Mouse (Mus musculus) kidney, embryonic 15.5 days (tissue): ENCODE measurements around the gene Clp1. TPM values are rescaled to one million over a fixed set of nuclear protein-coding genes. Genes with fewer than 3 reads are reported as not detected.
"Not testable (repeated sequence)": the region's sequence is repeated elsewhere in the genome, so short reads cannot be mapped to it uniquely, and the experiment has no call there.

Source experiments
- ATAC-seq: fragments of 200-750 bp; cut with Nextera tagmentation; replicated peaks from 2 replicates; pipeline ENCODE4 v1.8.0; 2017; ENCODE audit warnings: moderate TSS enrichment; ENCODE audit not compliant: low FRiP score
- H3K27ac ChIP-seq: fragments of 300-500 bp; sonication (generic); 2 replicates; pipeline ENCODE4 v1.5.1; 2015; ENCODE audit warnings: mild to moderate bottlenecking, inconsistent platforms
- H3K27me3 ChIP-seq: fragments of 300-500 bp; sonication (generic); 2 replicates; pipeline ENCODE4 v1.6.1; 2015; ENCODE audit warnings: inconsistent platforms
- H3K36me3 ChIP-seq: fragments of 300-500 bp; sonication (generic); 2 replicates; pipeline ENCODE4 v1.6.1; 2015; ENCODE audit warnings: inconsistent platforms
- H3K4me1 ChIP-seq: fragments of 300-500 bp; sonication (generic); 2 replicates; pipeline ENCODE4 v1.6.1; 2015; ENCODE audit warnings: inconsistent platforms
- H3K4me2 ChIP-seq: fragments of 300-500 bp; sonication (generic); 2 replicates; pipeline ENCODE4 v1.6.1; 2015; ENCODE audit warnings: moderate library complexity, mild to moderate bottlenecking, inconsistent platforms
- H3K4me3 ChIP-seq: fragments of 300-500 bp; sonication (generic); replicated peaks from 2 replicates; pipeline ENCODE4 v1.5.1; 2015; ENCODE audit warnings: mild to moderate bottlenecking, inconsistent platforms
- H3K9ac ChIP-seq: fragments of 300-500 bp; sonication (generic); 2 replicates; pipeline ENCODE4 v1.6.1; 2015; ENCODE audit warnings: mild to moderate bottlenecking, inconsistent platforms
- H3K9me3 ChIP-seq: fragments of 300-500 bp; sonication (generic); replicated peaks from 2 replicates; pipeline ENCODE4 v1.6.1; 2016; ENCODE audit warnings: inconsistent platforms
- WGBS: fragments of 180-500 bp; shearing (Covaris S2); methylation state at CpG from one replicate; pipeline ENCODE4 v1.1.7; 2015; ENCODE audit warnings: mixed read lengths; 5-methylcytosine and 5-hydroxymethylcytosine counted together
- polyA plus RNA-seq: library from polyadenylated mRNA; unstranded; fragments of >200 nt; fragmentation: Nextera tagmentation; extraction: Ambion mirVana; gene quantifications from 2 replicates; pipeline ENCODE4 v1.2.1, GENCODE M21; 2015

Gene Clp1
- polyA plus RNA-seq, 1 experiment from 2014 or later = 31.6 TPM

GRCm38 (mm10) chr2:84736312-84737161 is 9.4 kb upstream of the Clp1 start:
- Histone ChIP-seq H3K4me2 (peak overlapping the region; percentile 72), H3K9me3 (no peaks in the 10 kb centered on the region), H3K36me3 (peaks cover 17% of the 10 kb centered on the region), H3K4me1 (peaks cover 85% of the 10 kb centered on the region), H3K4me3 (peak overlapping the region; percentile 19; the same call in 1 of the 2 replicates), H3K9ac (peak overlapping the region; percentile 7; the same call in 1 of the 2 replicates), H3K27me3 (no peaks in the 10 kb centered on the region), H3K27ac (peak overlapping the region; percentile 87)
- ATAC-seq = 0 out of 2 replicates have a peak, but pooled peaks have one; percentile 1
- 3% methylated on average over 27 of the region's 27 CpGs for WGBS

GRCm38 (mm10) chr2:84735346-84735920 is 8.3 kb upstream of the Clp1 start:
- Histone ChIP-seq H3K9me3 (no peaks in the 10 kb centered on the region), H3K4me3 (peak overlapping the region; percentile 47), H3K36me3 (peaks cover 9% of the 10 kb centered on the region; the same call in 1 of the 2 replicates), H3K4me2 (peak overlapping the region; percentile 72), H3K27me3 (no peaks in the 10 kb centered on the region), H3K9ac (0 out of 2 replicates have a peak overlapping the region, but pooled peaks have one; percentile 50), H3K27ac (peak overlapping the region; percentile 87), H3K4me1 (peaks cover 74% of the 10 kb centered on the region)
- WGBS = 10% methylated on average over 7 of the region's 7 CpGs
- ATAC-seq = no peak; the same call in 1 of the 2 replicates

GRCm38 (mm10) chr2:84734919-84735318 is 7.8 kb upstream of the Clp1 start:
- Histone ChIP-seq H3K27me3 (no peaks in the 10 kb centered on the region), H3K27ac (0 out of 2 replicates have a peak overlapping the region, but pooled peaks have one; percentile 25), H3K36me3 (peaks cover 4% of the 10 kb centered on the region; the same call in 1 of the 2 replicates), H3K4me2 (peak overlapping the region; percentile 72), H3K4me3 (peak overlapping the region; percentile 47), H3K4me1 (peaks cover 68% of the 10 kb centered on the region), H3K9me3 (no peaks in the 10 kb centered on the region), H3K9ac (peak overlapping the region; percentile 50; the same call in 1 of the 2 replicates)
- ATAC-seq = no peak
- 3% methylated on average over 2 of the region's 2 CpGs for WGBS

GRCm38 (mm10) chr2:84734351-84734864 is 7.3 kb upstream of the Clp1 start:
- ATAC-seq = no peak; the same call in 1 of the 2 replicates
- Histone ChIP-seq H3K4me2 (peak overlapping the region; percentile 72), H3K4me1 (peaks cover 63% of the 10 kb centered on the region), H3K9ac (peak overlapping the region; percentile 50), H3K27ac (peak overlapping the region; percentile 25; the same call in 1 of the 2 replicates), H3K9me3 (no peaks in the 10 kb centered on the region), H3K27me3 (no peaks in the 10 kb centered on the region), H3K4me3 (peak overlapping the region; percentile 47), H3K36me3 (no peaks in the 10 kb centered on the region)
- 0% methylated on average over 11 of the region's 11 CpGs for WGBS

GRCm38 (mm10) chr2:84733579-84734300 is 6.6 kb upstream of the Clp1 start, which contains the start of gene Ypel4:
Gene Ypel4 (plus strand): TSS chr2:84734058.
- Histone ChIP-seq H3K4me3 (peak within 1 kb of the TSS; percentile 47), H3K27me3 (no peaks in the 10 kb centered on the region), H3K27ac (peak within 1 kb of the TSS; percentile 25; the same call in 1 of the 2 replicates), H3K9ac (peak within 1 kb of the TSS; percentile 50), H3K36me3 (no peaks in the 10 kb centered on the region), H3K4me2 (peak within 1 kb of the TSS; percentile 72), H3K9me3 (no peaks in the 10 kb centered on the region), H3K4me1 (peaks cover 57% of the 10 kb centered on the region)
- 1% methylated on average over 8 of the region's 8 CpGs for WGBS
- ATAC-seq = peak; percentile 33

GRCm38 (mm10) chr2:84732394-84732793 is 5.2 kb upstream of the Clp1 start:
- ATAC-seq = no peak
- H3K4me1 ChIP-seq = peaks cover 43% of the 10 kb centered on the region
- H3K9ac ChIP-seq = no peak overlapping the region

GRCm38 (mm10) chr2:84731206-84731605 is 4.1 kb upstream of the Clp1 start:
- H3K27me3 ChIP-seq = no peaks in the 10 kb centered on the region
- peaks cover 36% of the 10 kb centered on the region for H3K4me1 ChIP-seq
- WGBS = 75% methylated on average over 3 of the region's 3 CpGs
- H3K4me2 ChIP-seq = no peak overlapping the region
- H3K9me3 ChIP-seq = no peaks in the 10 kb centered on the region
- H3K9ac ChIP-seq = no peak overlapping the region
- ATAC-seq = no peak
- no peak overlapping the region for H3K4me3 ChIP-seq
- no peak overlapping the region for H3K27ac ChIP-seq
- H3K36me3 ChIP-seq = no peaks in the 10 kb centered on the region

More at GRCm38 (mm10) chr2:84732394-84732793, 5.2 kb upstream of the Clp1 start:
- WGBS = 80% methylated on average over 1 of the region's 1 CpGs
- Histone ChIP-seq H3K27me3 (no peaks in the 10 kb centered on the region), H3K4me3 (no peak overlapping the region), H3K4me2 (no peak overlapping the region), H3K9me3 (no peaks in the 10 kb centered on the region), H3K27ac (no peak overlapping the region), H3K36me3 (no peaks in the 10 kb centered on the region)

- Histone ChIP-seq H3K4me1 (peaks cover 20% of the 10 kb centered on the region), H3K36me3 (peaks cover 26% of the 10 kb centered on the region), H3K4me3 (peak overlapping the region; percentile 57; the same call in 1 of the 2 replicates)
- H3K27me3 ChIP-seq, H3K9ac ChIP-seq, H3K9me3 ChIP-seq, H3K4me2 ChIP-seq, ATAC-seq, H3K27ac ChIP-seq: not testable (repeated sequence)
- WGBS = 81% methylated on average over 5 of the region's 5 CpGs
Observed at GRCm38 (mm10) chr2:84728191-84728590, 1.0 kb upstream of the Clp1 start.

GRCm38 (mm10) chr2:84726716-84727115 is 434 bp downstream of the Clp1 start:
- Histone ChIP-seq H3K9ac (peak overlapping the region; percentile 37), H3K36me3 (peaks cover 35% of the 10 kb centered on the region), H3K27ac (no peak overlapping the region), H3K4me3 (peak overlapping the region; percentile 57), H3K4me2 (peak overlapping the region; percentile 67), H3K4me1 (peaks cover 19% of the 10 kb centered on the region), H3K9me3 (no peaks in the 10 kb centered on the region), H3K27me3 (no peaks in the 10 kb centered on the region)
- ATAC-seq = peak; percentile 15; the same call in 1 of the 2 replicates
- 1% methylated on average over 9 of the region's 9 CpGs for WGBS

GRCm38 (mm10) chr2:84725770-84726169 is 1.4 kb downstream of the Clp1 start:
- H3K4me3 ChIP-seq = peak overlapping the region; percentile 57; the same call in 1 of the 2 replicates
- H3K4me1 ChIP-seq = peaks cover 19% of the 10 kb centered on the region
- peak overlapping the region; percentile 67 for H3K4me2 ChIP-seq
- H3K27ac ChIP-seq = no peak overlapping the region
- no peaks in the 10 kb centered on the region for H3K27me3 ChIP-seq
- H3K9ac ChIP-seq = 0 out of 2 replicates have a peak overlapping the region, but pooled peaks have one; percentile 17
- ATAC-seq = no peak
- WGBS = 93% methylated on average over 10 of the region's 10 CpGs
- H3K9me3 ChIP-seq = no peaks in the 10 kb centered on the region
- peaks cover 43% of the 10 kb centered on the region for H3K36me3 ChIP-seq

- Histone ChIP-seq H3K36me3 (peaks cover 43% of the 10 kb centered on the region), H3K4me1 (peaks cover 19% of the 10 kb centered on the region), H3K9me3 (no peaks in the 10 kb centered on the region), H3K9ac (no peak overlapping the region), H3K4me3 (no peak overlapping the region), H3K27ac (no peak overlapping the region), H3K4me2 (no peak overlapping the region), H3K27me3 (no peaks in the 10 kb centered on the region)
- 93% methylated on average over 14 of the region's 14 CpGs for WGBS
- no peak for ATAC-seq
Observed at GRCm38 (mm10) chr2:84723856-84724255, 3.3 kb downstream of the Clp1 start.
